Mouse (Mus musculus): Measurements from ENCODE around the gene Dennd1c.

Gene Dennd1c

DNA sequence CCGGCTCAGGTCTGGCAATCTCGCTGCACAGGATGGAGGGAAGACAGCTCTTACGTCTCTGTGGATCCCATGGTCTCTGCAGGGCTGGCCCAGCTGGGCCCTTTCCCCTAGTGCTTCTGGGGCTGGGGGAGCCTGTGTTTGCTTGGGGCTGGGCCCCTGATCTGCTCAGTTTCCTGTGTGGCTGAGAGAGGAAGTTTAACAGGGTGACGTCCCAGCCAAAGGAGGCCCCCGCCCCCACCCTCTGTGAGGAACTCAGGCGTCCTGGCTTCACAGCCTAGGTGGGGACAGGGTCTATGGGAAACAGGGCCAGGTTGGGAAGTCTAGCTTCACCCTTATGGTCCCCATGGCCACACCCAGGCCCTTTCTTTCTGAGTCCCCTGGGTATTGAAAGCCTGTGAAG lies at the start of gene Dennd1c:
Dennd1c (minus strand) TSS at position 179 of the 400 bp plus-strand sequence.
- DNase-seq (ENCODE audit: low spot score): peak; percentile 23

DNA sequence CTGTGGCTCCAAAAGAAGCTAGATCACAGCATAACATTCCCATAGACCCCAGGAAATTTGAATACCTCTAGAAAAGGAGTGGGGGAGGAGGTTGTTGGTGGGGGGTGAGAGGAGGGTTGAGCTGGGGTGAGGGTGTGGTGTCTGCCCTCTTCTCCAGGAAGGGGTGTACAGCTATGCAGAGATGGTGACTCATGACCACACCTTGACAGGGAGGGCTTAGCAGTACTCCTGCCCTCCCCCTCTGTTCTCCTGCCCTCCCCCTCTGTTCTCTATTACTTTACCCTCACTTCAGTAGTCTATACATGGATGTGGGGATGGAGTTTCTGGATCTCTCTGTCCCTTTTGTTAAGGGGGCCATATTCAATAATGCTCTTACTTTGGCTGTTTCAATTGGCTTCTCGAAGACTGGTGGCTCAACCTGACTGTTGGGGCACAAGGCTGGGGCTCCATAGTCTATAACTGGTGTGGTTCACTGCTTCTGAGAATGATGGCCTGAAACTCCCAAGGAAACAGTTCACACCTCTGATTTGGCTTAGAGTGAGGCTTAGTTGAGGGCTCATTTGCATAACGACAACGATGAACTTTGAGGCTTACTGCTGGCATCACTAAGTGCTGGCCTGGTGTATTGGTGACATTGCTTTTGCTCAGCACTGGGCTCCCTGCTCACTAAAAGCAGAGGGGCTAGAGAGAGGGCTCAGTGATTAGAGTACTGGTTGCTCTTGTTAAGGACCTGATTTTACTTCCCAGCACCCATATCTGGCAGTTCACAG lies 47.7 kb upstream of the Dennd1c start:
- no peak for DNase-seq (ENCODE audit: low spot score)

GRCm38 (mm10) chr17:57124792-57125191 lies 46.5 kb upstream of the Dennd1c start:
- DNase-seq (ENCODE audit: low spot score): no peak

- no peak for DNase-seq (ENCODE audit: low spot score)
Measured at GRCm38 (mm10) chr17:57123192-57124118, 45.1 kb upstream of the Dennd1c start.

- DNase-seq (ENCODE audit: low spot score): no peak
Measured at GRCm38 (mm10) chr17:57121856-57122255, 43.5 kb upstream of the Dennd1c start.

GRCm38 (mm10) chr17:57118524-57119349 lies 40.4 kb upstream of the Dennd1c start:
- no peak for DNase-seq (ENCODE audit: low spot score)

DNA sequence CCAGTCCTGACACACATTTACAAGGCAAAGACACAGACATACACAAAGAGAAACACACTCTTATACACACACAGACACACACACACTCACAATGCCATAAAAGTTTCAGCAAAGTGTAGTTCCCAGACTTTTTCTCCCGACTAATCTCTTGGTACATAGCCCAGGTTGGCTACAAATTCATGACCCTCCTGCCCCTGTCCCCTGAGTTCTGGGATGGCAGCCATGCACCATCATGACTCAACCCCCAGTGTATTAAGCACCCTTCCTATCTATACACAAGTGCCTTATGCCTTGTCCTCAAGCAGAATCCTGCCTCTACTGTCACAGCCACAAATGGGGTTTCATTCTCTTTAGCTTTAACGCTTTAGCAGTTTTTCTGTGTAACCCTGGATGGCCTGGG lies 38.5 kb upstream of the Dennd1c start:
- no peak for DNase-seq (ENCODE audit: low spot score)

DNA sequence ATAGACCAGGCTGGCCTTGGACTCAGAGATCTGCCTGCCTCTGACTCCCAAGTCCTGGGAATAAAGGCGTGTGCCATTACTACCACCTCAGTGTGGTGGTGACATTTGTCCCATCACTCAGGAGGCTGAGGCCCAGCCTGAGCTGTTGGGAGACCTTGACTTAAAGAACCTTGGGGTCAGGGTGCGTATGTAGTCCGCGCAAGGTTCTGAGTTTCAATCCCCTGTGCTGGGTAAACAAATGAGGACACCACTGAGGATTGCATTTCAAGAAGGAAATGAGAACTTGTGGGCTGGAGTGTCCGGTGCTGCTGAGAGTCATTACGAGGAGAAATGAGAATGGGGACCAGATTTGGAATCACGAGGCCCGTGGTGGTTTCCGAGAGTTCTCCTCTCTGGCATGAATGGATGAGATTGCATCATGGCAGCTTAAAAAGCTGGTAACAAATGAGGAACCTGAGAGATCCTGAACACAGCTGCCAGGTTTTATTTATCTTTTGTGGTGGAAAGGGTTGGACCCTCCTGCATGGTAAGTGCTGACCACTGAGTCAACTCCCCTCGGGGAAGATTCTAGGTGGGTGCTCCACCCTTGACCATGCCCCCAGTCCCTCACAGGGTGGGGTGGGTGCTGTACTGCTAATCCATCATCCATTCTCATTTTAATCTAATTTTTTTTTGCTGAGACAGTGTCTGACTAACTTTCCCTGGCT lies 34.6 kb upstream of the Dennd1c start:
- no peak for DNase-seq (ENCODE audit: low spot score)

DNA sequence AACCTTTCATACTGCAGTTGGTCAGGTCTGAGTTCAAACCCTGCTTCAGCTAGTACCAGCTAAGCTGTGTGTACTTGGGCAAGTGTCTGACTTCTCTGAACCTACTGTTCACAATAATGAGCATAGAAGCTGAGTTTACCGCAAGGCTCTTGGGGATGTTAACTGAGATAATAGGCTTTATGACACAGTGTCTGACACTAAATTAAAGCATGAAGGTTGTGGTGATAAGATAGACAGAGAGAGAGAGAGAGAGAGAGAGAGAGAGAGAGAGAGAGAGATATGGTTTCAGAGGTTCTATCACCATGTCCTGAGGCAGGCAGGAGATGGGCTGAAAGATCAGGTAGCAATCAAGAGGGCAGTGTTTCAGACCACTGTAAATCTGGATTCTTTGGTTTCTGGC lies 31.7 kb upstream of the Dennd1c start:
- no peak for DNase-seq (ENCODE audit: low spot score)

- no peak for DNase-seq (ENCODE audit: low spot score)
Measured at GRCm38 (mm10) chr17:57108666-57109171, 30.4 kb upstream of the Dennd1c start.

GRCm38 (mm10) chr17:57108040-57108665 lies 29.8 kb upstream of the Dennd1c start:
- DNase-seq (ENCODE audit: low spot score): no peak

DNA sequence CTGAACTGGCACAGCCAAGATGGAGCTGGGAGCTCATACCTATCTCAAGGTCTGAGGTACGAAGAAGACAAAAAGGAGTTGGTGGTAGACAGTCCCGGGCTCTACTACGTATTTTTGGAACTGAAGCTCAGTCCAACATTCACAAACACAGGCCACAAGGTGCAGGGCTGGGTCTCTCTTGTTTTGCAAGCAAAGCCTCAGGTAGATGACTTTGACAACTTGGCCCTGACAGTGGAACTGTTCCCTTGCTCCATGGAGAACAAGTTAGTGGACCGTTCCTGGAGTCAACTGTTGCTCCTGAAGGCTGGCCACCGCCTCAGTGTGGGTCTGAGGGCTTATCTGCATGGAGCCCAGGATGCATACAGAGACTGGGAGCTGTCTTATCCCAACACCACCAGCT lies 28.8 kb upstream of the Dennd1c start:
- DNase-seq (ENCODE audit: low spot score): no peak

- no peak for DNase-seq (ENCODE audit: low spot score)
Measured at GRCm38 (mm10) chr17:57106035-57106368, 27.7 kb upstream of the Dennd1c start.

DNA sequence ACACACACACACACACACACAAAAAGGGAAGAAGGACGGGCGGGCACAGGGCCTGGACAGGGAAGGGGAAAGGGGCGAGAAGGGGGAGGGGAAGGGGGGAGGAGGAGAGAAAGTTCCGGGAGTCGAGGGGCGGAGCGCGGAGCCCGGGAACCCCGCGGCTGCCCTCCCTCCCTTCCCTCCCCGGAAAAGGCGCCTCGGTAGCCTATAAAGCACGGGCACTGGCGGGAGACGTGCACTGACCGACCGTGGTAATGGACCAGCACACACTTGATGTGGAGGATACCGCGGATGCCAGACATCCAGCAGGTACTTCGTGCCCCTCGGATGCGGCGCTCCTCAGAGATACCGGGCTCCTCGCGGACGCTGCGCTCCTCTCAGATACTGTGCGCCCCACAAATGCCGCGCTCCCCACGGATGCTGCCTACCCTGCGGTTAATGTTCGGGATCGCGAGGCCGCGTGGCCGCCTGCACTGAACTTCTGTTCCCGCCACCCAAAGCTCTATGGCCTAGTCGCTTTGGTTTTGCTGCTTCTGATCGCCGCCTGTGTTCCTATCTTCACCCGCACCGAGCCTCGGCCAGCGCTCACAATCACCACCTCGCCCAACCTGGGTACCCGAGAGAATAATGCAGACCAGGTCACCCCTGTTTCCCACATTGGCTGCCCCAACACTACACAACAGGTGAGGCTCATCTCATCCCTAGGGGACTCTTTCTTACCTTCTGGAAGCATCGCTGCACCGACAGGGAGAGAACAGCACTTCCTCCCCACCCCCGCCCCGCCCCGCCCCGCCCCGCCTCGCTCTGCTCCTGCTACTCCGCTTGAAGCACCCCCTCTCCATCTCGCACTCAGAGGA lies 27.1 kb upstream of the Dennd1c start, which contains the start of gene Tnfsf9:
Tnfsf9 (plus strand) TSS at position 145 of the 854 bp plus-strand sequence.
- DNase-seq (ENCODE audit: low spot score): no peak

GRCm38 (mm10) chr17:57104496-57104895 lies 26.2 kb upstream of the Dennd1c start:
- DNase-seq (ENCODE audit: low spot score): no peak

GRCm38 (mm10) chr17:57102276-57102675 lies 24.0 kb upstream of the Dennd1c start:
- DNase-seq (ENCODE audit: low spot score): no peak

- no peak for DNase-seq (ENCODE audit: low spot score)
Measured at GRCm38 (mm10) chr17:57099629-57100325, 21.5 kb upstream of the Dennd1c start.

DNA sequence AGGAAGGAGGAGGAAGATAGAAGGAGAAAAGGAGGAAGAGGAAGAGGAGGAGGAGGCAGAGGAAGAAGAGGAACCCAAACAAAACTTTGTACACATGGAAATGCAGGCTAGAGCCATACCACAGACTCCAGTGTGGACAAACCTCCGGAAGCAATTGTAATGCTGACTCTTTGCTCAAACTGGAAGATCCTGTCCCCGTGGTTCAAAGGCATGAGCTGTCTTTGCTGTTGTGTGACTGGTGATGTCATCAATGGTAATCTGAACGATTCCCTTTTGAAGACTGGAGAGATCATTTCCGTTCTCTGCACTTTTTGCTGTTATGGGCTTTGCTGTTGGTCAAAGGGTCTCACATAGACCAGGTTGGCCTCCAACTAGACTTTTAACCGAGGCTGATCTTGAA lies 20.0 kb upstream of the Dennd1c start:
- no peak for DNase-seq (ENCODE audit: low spot score)

DNA sequence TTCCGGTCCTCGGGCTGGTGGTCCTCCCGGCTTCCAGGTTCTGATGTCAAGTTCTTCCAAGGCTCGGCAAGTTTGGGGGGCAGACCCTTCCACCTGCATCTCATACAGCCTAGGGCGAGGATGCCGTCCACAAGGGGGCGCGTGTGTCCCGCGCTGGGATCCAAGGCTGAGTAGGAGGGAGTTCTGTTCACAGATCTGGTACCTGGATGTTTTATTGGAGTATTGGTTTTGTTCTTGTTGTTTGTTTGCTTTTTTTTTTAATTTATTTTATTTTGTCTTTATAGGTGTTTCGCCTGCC lies 18.3 kb upstream of the Dennd1c start:
- peak; percentile 60 for DNase-seq (ENCODE audit: low spot score)

All from spleen, adult 12 weeks (tissue).